Mouse (Mus musculus): ENCODE data around the gene Spire2. TPM values are rescaled to one million over a fixed set of nuclear protein-coding genes. Genes with fewer than 3 reads are reported as not detected.

Gene Spire2
- polyA plus RNA-seq, 1 experiment from 2014 or later, result 5.4 TPM

DNA sequence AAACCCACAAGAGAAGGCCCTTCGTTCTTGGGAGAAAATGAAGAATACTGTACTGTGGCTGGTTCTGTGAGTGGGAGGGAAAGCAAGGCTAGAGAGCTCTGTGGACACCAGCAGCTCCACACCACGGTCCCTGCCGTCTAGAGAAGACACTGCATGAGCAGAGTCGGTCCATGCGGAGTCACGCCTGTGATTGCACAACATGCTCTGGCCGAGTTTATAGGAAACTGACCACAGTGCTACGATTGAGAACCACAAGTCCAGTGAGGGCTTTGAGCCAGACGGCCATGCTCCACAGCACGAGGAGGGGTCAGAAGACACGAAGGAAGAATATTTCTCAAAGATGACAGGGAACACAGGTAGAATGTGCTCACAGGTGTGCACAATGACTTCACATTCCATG lies 34.2 kb upstream of the Spire2 start:
- no peak for ATAC-seq (ENCODE audit: low FRiP score, low TSS enrichment)
- Histone ChIP-seq H3K27me3 (ENCODE audit: insufficient read depth, low read length) (no peaks in the 10 kb centered on the region), H3K27ac (ENCODE audit: low read length) (no peak overlapping the region), H3K4me1 (ENCODE audit: insufficient read depth, low read length) (no peaks in the 10 kb centered on the region), H3K9ac (replicated peaks; ENCODE audit: low read length) (no peak overlapping the region), H3K4me3 (ENCODE audit: low read length) (no peak overlapping the region), H3K9me3 (ENCODE audit: low read length) (no peaks in the 10 kb centered on the region), H3K36me3 (ENCODE audit: insufficient read depth, low read length) (peaks cover 11% of the 10 kb centered on the region; the same call in 1 of the 2 replicates), H3K4me2 (replicated peaks; ENCODE audit: low read depth, low read length) (no peak overlapping the region)
- WGBS, result 93% methylated on average over 11 of the region's 11 CpGs

- Histone ChIP-seq H3K36me3 (ENCODE audit: insufficient read depth, low read length) (peaks cover 26% of the 10 kb centered on the region), H3K9me3 (ENCODE audit: low read length) (no peaks in the 10 kb centered on the region), H3K9ac (replicated peaks; ENCODE audit: low read length) (no peak overlapping the region), H3K4me2 (replicated peaks; ENCODE audit: low read depth, low read length) (no peak overlapping the region), H3K27me3 (ENCODE audit: insufficient read depth, low read length) (no peaks in the 10 kb centered on the region), H3K4me1 (ENCODE audit: insufficient read depth, low read length) (no peaks in the 10 kb centered on the region), H3K4me3 (ENCODE audit: low read length) (no peak overlapping the region), H3K27ac (ENCODE audit: low read length) (no peak overlapping the region)
- no peak for ATAC-seq (ENCODE audit: low FRiP score, low TSS enrichment)
- 81% methylated on average over 4 of the region's 4 CpGs for WGBS
These were observed 23.8 kb upstream of the Spire2 start for GRCm38 (mm10) chr8:123308738-123309137.

GRCm38 (mm10) chr8:123317781-123318466 lies 14.6 kb upstream of the Spire2 start:
- Histone ChIP-seq H3K36me3 (ENCODE audit: insufficient read depth, low read length) (0 out of 2 replicates have a peak, but pooled peaks cover 3% of the 10 kb centered on the region), H3K27me3 (ENCODE audit: insufficient read depth, low read length) (no peaks in the 10 kb centered on the region), H3K4me3 (ENCODE audit: low read length) (peak overlapping the region; percentile 79), H3K4me2 (replicated peaks; ENCODE audit: low read depth, low read length) (peak overlapping the region; percentile 83), H3K27ac (ENCODE audit: low read length) (peak overlapping the region; percentile 85), H3K4me1 (ENCODE audit: insufficient read depth, low read length) (peaks cover 13% of the 10 kb centered on the region; the same call in 1 of the 2 replicates), H3K9ac (replicated peaks; ENCODE audit: low read length) (peak overlapping the region; percentile 81), H3K9me3 (ENCODE audit: low read length) (no peaks in the 10 kb centered on the region)
- WGBS, result 2% methylated on average over 21 of the region's 21 CpGs
- ATAC-seq (ENCODE audit: low FRiP score, low TSS enrichment), result peak; percentile 86

DNA sequence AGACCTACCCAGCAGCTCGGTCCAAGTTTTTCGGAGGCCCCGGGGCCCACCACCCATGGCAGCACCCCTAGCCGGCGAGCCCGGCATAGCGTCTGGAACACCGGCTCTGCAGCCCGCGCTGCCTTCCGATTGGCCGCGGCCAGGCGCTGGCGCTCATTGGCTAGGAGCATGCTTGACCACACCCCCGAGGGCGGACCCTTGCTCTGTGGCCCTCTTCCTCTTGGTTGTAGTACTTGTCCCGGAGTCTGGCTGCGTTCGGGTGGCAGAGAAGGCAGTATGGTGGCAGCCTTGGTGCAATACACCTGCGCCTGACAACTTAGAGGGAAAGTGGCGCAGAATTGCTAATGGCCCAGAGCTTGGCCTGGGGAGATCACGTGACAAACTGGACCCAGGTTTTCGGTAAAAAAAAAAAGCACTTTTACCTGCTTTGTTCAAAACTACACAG lies 14.0 kb upstream of the Spire2 start, which contains the start of gene Fanca:
TSS of gene Fanca (minus strand) at position 110 of the 445 bp plus-strand sequence.
- no peaks in the 10 kb centered on the region for H3K27me3 ChIP-seq (ENCODE audit: insufficient read depth, low read length)
- under 1% methylated on average over 24 of the region's 24 CpGs for WGBS
- peak within 1 kb of the TSS; percentile 85 for H3K27ac ChIP-seq (ENCODE audit: low read length)
- no peaks in the 10 kb centered on the region for H3K9me3 ChIP-seq (ENCODE audit: low read length)
- H3K4me1 ChIP-seq (ENCODE audit: insufficient read depth, low read length), result peaks cover 13% of the 10 kb centered on the region; the same call in 1 of the 2 replicates
- peak within 1 kb of the TSS; percentile 79 for H3K4me3 ChIP-seq (ENCODE audit: low read length)
- ATAC-seq (ENCODE audit: low FRiP score, low TSS enrichment), result peak; percentile 99
- peak within 1 kb of the TSS; percentile 81 for H3K9ac ChIP-seq (replicated peaks; ENCODE audit: low read length)
- peak within 1 kb of the TSS; percentile 83 for H3K4me2 ChIP-seq (replicated peaks; ENCODE audit: low read depth, low read length)
- 0 out of 2 replicates have a peak, but pooled peaks cover 3% of the 10 kb centered on the region for H3K36me3 ChIP-seq (ENCODE audit: insufficient read depth, low read length)

DNA sequence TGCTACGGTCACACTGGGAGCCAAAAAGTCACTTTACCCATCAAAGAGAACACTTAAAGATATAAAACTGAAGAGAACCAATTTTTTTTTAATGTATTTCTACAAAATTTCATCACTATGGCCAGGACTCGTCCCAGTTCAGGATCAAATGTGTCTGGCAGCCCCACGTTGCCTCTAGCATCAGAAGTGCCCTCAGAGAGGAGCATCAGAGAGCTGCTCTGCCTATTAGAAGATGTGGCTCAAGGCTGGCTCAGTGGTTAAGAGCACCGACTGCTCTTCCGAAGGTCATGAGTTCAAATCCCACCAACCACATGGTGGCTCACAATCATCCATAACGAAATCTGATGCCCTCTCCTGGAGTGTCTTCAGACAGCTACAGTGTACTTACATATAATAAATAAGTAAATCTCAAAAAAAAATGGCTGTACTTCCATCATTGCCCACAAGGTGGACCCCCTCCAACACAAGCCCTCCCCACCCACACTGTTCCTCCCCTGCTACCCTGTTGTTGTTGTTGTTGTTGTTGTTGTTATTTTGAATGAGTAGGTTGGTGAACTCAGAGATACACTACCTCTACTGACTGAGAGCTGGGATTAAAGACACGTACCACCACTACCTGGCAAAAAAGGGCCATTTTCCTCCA lies 12.9 kb upstream of the Spire2 start:
- H3K36me3 ChIP-seq (ENCODE audit: insufficient read depth, low read length), result 0 out of 2 replicates have a peak, but pooled peaks cover 3% of the 10 kb centered on the region
- WGBS, result 34% methylated on average over 7 of the region's 7 CpGs
- H3K4me1 ChIP-seq (ENCODE audit: insufficient read depth, low read length), result peaks cover 13% of the 10 kb centered on the region; the same call in 1 of the 2 replicates
- no peak overlapping the region for H3K4me2 ChIP-seq (replicated peaks; ENCODE audit: low read depth, low read length)
- H3K9ac ChIP-seq (replicated peaks; ENCODE audit: low read length), result no peak overlapping the region
- ATAC-seq (ENCODE audit: low FRiP score, low TSS enrichment), result no peak
- H3K9me3 ChIP-seq (ENCODE audit: low read length), result no peaks in the 10 kb centered on the region
- H3K4me3 ChIP-seq (ENCODE audit: low read length), result no peak overlapping the region
- no peak overlapping the region for H3K27ac ChIP-seq (ENCODE audit: low read length)
- no peaks in the 10 kb centered on the region for H3K27me3 ChIP-seq (ENCODE audit: insufficient read depth, low read length)

DNA sequence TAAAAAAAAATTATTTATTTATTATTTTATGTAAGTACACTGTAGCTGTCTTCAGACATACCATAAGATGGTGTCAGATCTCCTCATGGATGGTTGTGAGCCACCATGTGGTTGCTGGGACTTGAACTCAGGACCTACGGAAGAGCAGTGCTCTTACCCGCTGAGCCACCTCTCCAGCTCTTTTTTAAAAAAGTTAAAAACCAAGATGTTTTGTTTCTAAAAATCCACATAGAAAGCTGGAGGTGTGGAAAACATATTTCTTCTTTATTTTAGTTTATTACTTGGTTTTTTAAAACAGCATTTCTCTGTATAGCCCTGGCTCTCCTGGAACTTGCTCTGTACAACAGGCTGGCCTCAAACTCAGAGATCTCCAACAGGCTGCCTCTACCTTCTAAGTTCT lies 4.0 kb upstream of the Spire2 start:
- H3K27me3 ChIP-seq (ENCODE audit: insufficient read depth, low read length), result no peaks in the 10 kb centered on the region
- H3K9ac ChIP-seq (replicated peaks; ENCODE audit: low read length), result no peak overlapping the region
- no peak overlapping the region for H3K4me3 ChIP-seq (ENCODE audit: low read length)
- WGBS, result 95% methylated on average over 2 of the region's 2 CpGs
- H3K36me3 ChIP-seq (ENCODE audit: insufficient read depth, low read length), result no peaks in the 10 kb centered on the region
- no peak overlapping the region for H3K27ac ChIP-seq (ENCODE audit: low read length)
- ATAC-seq (ENCODE audit: low FRiP score, low TSS enrichment), result no peak
- peaks cover 16% of the 10 kb centered on the region for H3K4me1 ChIP-seq (ENCODE audit: insufficient read depth, low read length)
- H3K9me3 ChIP-seq (ENCODE audit: low read length), result no peaks in the 10 kb centered on the region
- no peak overlapping the region for H3K4me2 ChIP-seq (replicated peaks; ENCODE audit: low read depth, low read length)

- H3K4me3 ChIP-seq (ENCODE audit: low read length), result no peak overlapping the region
- no peaks in the 10 kb centered on the region for H3K9me3 ChIP-seq (ENCODE audit: low read length)
- H3K9ac ChIP-seq (replicated peaks; ENCODE audit: low read length), result no peak overlapping the region
- H3K36me3 ChIP-seq (ENCODE audit: insufficient read depth, low read length), result no peaks in the 10 kb centered on the region
- no peak for ATAC-seq (ENCODE audit: low FRiP score, low TSS enrichment)
- no peak overlapping the region for H3K4me2 ChIP-seq (replicated peaks; ENCODE audit: low read depth, low read length)
- H3K4me1 ChIP-seq (ENCODE audit: insufficient read depth, low read length), result peaks cover 16% of the 10 kb centered on the region
- WGBS, result 79% methylated on average over 4 of the region's 4 CpGs
- H3K27me3 ChIP-seq (ENCODE audit: insufficient read depth, low read length), result 0 out of 2 replicates have a peak, but pooled peaks cover 3% of the 10 kb centered on the region
- no peak overlapping the region for H3K27ac ChIP-seq (ENCODE audit: low read length)
These were observed 3.2 kb upstream of the Spire2 start for GRCm38 (mm10) chr8:123329350-123329749.

- Histone ChIP-seq H3K36me3 (ENCODE audit: insufficient read depth, low read length) (no peaks in the 10 kb centered on the region), H3K9me3 (ENCODE audit: low read length) (no peaks in the 10 kb centered on the region), H3K4me3 (ENCODE audit: low read length) (no peak overlapping the region), H3K9ac (replicated peaks; ENCODE audit: low read length) (no peak overlapping the region), H3K27me3 (ENCODE audit: insufficient read depth, low read length) (0 out of 2 replicates have a peak, but pooled peaks cover 3% of the 10 kb centered on the region), H3K4me1 (ENCODE audit: insufficient read depth, low read length) (peaks cover 16% of the 10 kb centered on the region), H3K4me2 (replicated peaks; ENCODE audit: low read depth, low read length) (no peak overlapping the region), H3K27ac (ENCODE audit: low read length) (no peak overlapping the region)
- 69% methylated on average over 5 of the region's 5 CpGs for WGBS
- ATAC-seq (ENCODE audit: low FRiP score, low TSS enrichment), result no peak
These were observed 2.6 kb upstream of the Spire2 start for GRCm38 (mm10) chr8:123329961-123330360.

DNA sequence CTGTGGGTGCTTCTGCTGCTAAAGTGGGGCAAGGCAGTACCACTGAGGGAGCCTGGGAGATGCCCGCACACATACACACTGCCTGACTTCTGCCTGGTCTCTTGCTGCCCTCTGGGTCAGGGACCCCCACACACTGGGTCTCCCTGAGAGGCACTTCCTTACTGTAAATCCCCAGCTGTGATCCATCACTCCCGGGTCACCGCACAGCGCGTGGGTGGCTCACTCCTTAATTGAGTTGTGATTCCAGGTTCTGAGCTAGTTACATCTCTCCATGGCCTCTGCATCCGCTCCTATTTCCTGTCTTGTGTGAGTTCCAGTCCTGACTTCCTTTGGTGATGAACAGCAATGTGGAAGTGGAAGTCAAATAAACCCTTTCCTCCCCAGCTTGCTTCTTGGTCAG lies 1.8 kb upstream of the Spire2 start:
- H3K27ac ChIP-seq (ENCODE audit: low read length), result no peak overlapping the region
- no peak overlapping the region for H3K9ac ChIP-seq (replicated peaks; ENCODE audit: low read length)
- no peak overlapping the region for H3K4me3 ChIP-seq (ENCODE audit: low read length)
- WGBS, result 18% methylated on average over 6 of the region's 6 CpGs
- H3K9me3 ChIP-seq (ENCODE audit: low read length), result no peaks in the 10 kb centered on the region
- H3K27me3 ChIP-seq (ENCODE audit: insufficient read depth, low read length), result 0 out of 2 replicates have a peak, but pooled peaks cover 3% of the 10 kb centered on the region
- no peak overlapping the region for H3K4me2 ChIP-seq (replicated peaks; ENCODE audit: low read depth, low read length)
- H3K36me3 ChIP-seq (ENCODE audit: insufficient read depth, low read length), result no peaks in the 10 kb centered on the region
- ATAC-seq (ENCODE audit: low FRiP score, low TSS enrichment), result no peak
- peaks cover 16% of the 10 kb centered on the region for H3K4me1 ChIP-seq (ENCODE audit: insufficient read depth, low read length)

GRCm38 (mm10) chr8:123331301-123331700 lies 1.2 kb upstream of the Spire2 start:
- Histone ChIP-seq H3K27me3 (ENCODE audit: insufficient read depth, low read length) (0 out of 2 replicates have a peak, but pooled peaks cover 3% of the 10 kb centered on the region), H3K27ac (ENCODE audit: low read length) (no peak overlapping the region), H3K4me3 (ENCODE audit: low read length) (no peak overlapping the region), H3K4me2 (replicated peaks; ENCODE audit: low read depth, low read length) (no peak overlapping the region), H3K4me1 (ENCODE audit: insufficient read depth, low read length) (peaks cover 16% of the 10 kb centered on the region), H3K9me3 (ENCODE audit: low read length) (no peaks in the 10 kb centered on the region), H3K9ac (replicated peaks; ENCODE audit: low read length) (no peak overlapping the region), H3K36me3 (ENCODE audit: insufficient read depth, low read length) (no peaks in the 10 kb centered on the region)
- no peak for ATAC-seq (ENCODE audit: low FRiP score, low TSS enrichment)
- 79% methylated on average over 2 of the region's 2 CpGs for WGBS

Data from kidney, embryonic 16.5 days (tissue).